Comparison of ENCODE assay signal across 11 mouse cellular contexts in the genomic region with DNA sequence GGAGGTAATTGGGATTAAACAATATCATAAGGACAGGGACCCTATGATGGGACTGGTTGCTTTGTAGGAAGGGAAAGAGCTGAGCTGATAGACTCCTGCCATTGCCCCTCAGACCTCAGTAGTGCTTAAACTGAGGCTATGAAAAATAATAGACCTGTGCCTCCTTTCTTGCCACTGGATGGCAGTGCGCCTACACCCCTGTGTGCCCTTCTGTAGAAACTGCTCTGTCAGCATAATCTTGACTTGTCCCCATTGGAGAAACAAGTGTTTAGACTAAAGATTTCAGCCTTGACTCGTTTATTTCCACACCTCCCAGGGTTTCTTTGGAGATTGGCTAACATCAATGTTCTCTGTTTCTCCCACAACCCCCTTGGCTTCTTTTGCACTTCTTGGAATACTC.
DNase-seq lines count a peak whose midpoint lies in the region; ATAC-seq and TF ChIP-seq lines count a peak whose summit lies in the region.
"Had no signal": no experiment of that assay in that cellular context is flagged by ENCODE, and none has a peak within 500 bp of the region (broad histone marks: within the 10 kb centered on the region; RNA-seq: fewer than 3 reads in every experiment).

No protein-coding gene starts in this region.

- H3K36me3 ChIP-seq in heart, postnatal 0 days (replicated peaks; ENCODE audit: control insufficient read depth, insufficient read depth, low read length): no peaks in the 10 kb centered on the region
- H3K36me3 ChIP-seq in liver, adult 2 months (ENCODE audit: control insufficient read depth, insufficient read depth, low read length): no peaks in the 10 kb centered on the region
- H3K36me3 ChIP-seq: forebrain, embryonic 12.5 days; heart, embryonic 13.5 days had no signal

- no peak overlapping the region for H3K4me2 ChIP-seq in heart, postnatal 0 days (ENCODE audit: low read depth, low read length)
- H3K4me2 ChIP-seq: forebrain, embryonic 12.5 days; heart, embryonic 13.5 days had no signal

- H3K79me2 ChIP-seq in liver, adult 2 months (ENCODE audit: control insufficient read depth, insufficient read depth, low read length): no peaks in the 10 kb centered on the region

- ATAC-seq in CD4-positive, CD25-positive, alpha-beta regulatory T cell, adult 4 months: no peak
- ATAC-seq in heart, postnatal 0 days (ENCODE audit: insufficient read depth, low read depth): peak; percentile 67

- H3K27me3 ChIP-seq in heart, postnatal 0 days (ENCODE audit: control insufficient read depth, insufficient read depth, low read length): no peaks in the 10 kb centered on the region
- H3K27me3 ChIP-seq in liver, adult 2 months (ENCODE audit: control insufficient read depth, insufficient read depth, low read length): no peaks in the 10 kb centered on the region
- H3K27me3 ChIP-seq: forebrain, embryonic 12.5 days; heart, embryonic 13.5 days had no signal

- H3K9me3 ChIP-seq in heart, postnatal 0 days (replicated peaks; ENCODE audit: control insufficient read depth, low read length): no peaks in the 10 kb centered on the region
- H3K9me3 ChIP-seq: forebrain, embryonic 12.5 days; heart, embryonic 13.5 days had no signal

- DNase-seq in CD4-positive, CD25-positive, alpha-beta regulatory T cell, adult 2 months (ENCODE audit: low read depth, low spot score): peak; percentile 3
- DNase-seq in heart, postnatal 0 days (ENCODE audit: low spot score): peak; percentile 54
- DNase-seq in heart, adult 8-10 months (ENCODE audit: low spot score): no peak
- peak; percentile 1 for DNase-seq in liver, adult 2 months (ENCODE audit: extremely low read depth, low read depth, low spot score)
- no peak for DNase-seq in liver
- no peak for DNase-seq in layer of hippocampus, postnatal 14 days (ENCODE audit: low spot score in 2 of 2)
- DNase-seq: lung, postnatal 4 days had no signal

- WGBS in heart, postnatal 0 days: 55% methylated on average over 2 of the region's 2 CpGs
- 36% methylated on average over 2 of the region's 2 CpGs for WGBS in liver, adult 2 months

- TF ChIP-seq EP300 in heart, postnatal 0 days (IDR thresholded peaks at IDR 0.05; ENCODE audit: low read depth): no peak

- H3K4me1 ChIP-seq in heart, postnatal 0 days (ENCODE audit: control insufficient read depth, insufficient read depth): 0 out of 2 replicates have a peak, but pooled peaks cover 5% of the 10 kb centered on the region
- H3K4me1 ChIP-seq in liver, adult 2 months (ENCODE audit: control insufficient read depth, insufficient read depth, low read length): no peaks in the 10 kb centered on the region
- H3K4me1 ChIP-seq in cortical plate, adult 2 months (ENCODE audit: control insufficient read depth, insufficient read depth, low read length): no peaks in the 10 kb centered on the region
- H3K4me1 ChIP-seq: forebrain, embryonic 12.5 days had no signal

- no peak for TF ChIP-seq POLR2A in liver, adult 2 months (IDR thresholded peaks at IDR 0.05; ENCODE audit: extremely low read depth, insufficient read depth, low read length)
- TF ChIP-seq POLR2A in cortical plate, adult 2 months (IDR thresholded peaks at IDR 0.05; ENCODE audit: extremely low read depth, insufficient read depth, low read length): no peak

- no peak overlapping the region for H3K4me3 ChIP-seq in heart, postnatal 0 days (ENCODE audit: low read depth, low read length)
- no peak overlapping the region for H3K4me3 ChIP-seq in liver, adult 2 months (ENCODE audit: insufficient read depth, low read depth, low read length)
- H3K4me3 ChIP-seq in cortical plate, adult 2 months (ENCODE audit: insufficient read depth, low read length): no peak overlapping the region
- H3K4me3 ChIP-seq: forebrain, embryonic 12.5 days; heart, embryonic 13.5 days had no signal

- TF ChIP-seq CTCF in heart, postnatal 0 days (IDR thresholded peaks at IDR 0.05; ENCODE audit: low read depth): peak; percentile 76
- TF ChIP-seq CTCF in liver, adult 2 months (IDR thresholded peaks at IDR 0.05; ENCODE audit: low read depth, low read length): no peak
- peak; percentile 52 for TF ChIP-seq CTCF in cortical plate, adult 2 months (IDR thresholded peaks at IDR 0.05; ENCODE audit: extremely low read depth, insufficient read depth, low read length)

- H3K9ac ChIP-seq in heart, postnatal 0 days (replicated peaks; ENCODE audit: low read depth, low read length): no peak overlapping the region
- no peak overlapping the region for H3K9ac ChIP-seq in liver, adult 2 months (ENCODE audit: low read depth, low read length)
- H3K9ac ChIP-seq: forebrain, embryonic 12.5 days; heart, embryonic 13.5 days had no signal

- no peak overlapping the region for H3K27ac ChIP-seq in heart, postnatal 0 days (ENCODE audit: low read depth)
- H3K27ac ChIP-seq in liver, adult 2 months (replicated peaks; ENCODE audit: insufficient read depth, low read depth, low read length): no peak overlapping the region
- no peak overlapping the region for H3K27ac ChIP-seq in cortical plate, adult 2 months (ENCODE audit: insufficient read depth, low read length)
- H3K27ac ChIP-seq: forebrain, embryonic 12.5 days; heart, embryonic 13.5 days had no signal

Comparison
In these comparisons a context has a peak if more than half of its experiments do, and no peak if none do; other contexts are left out.
1. DNase-seq: peak in CD4-positive, CD25-positive, alpha-beta regulatory T cell, adult 2 months (single experiment), heart, postnatal 0 days (single experiment) and liver, adult 2 months (single experiment); none in heart, adult 8-10 months (single experiment), liver (single experiment) and layer of hippocampus, postnatal 14 days (0 of 2).